In genomic region chr16:30065077-30065476, GRCm38 (mm10) we compare ENCODE assay signal across 8 mouse cellular contexts. TPM values are rescaled to one million over a fixed set of nuclear protein-coding genes. Genes with fewer than 3 reads are reported as not detected.
DNase-seq lines count a peak whose midpoint lies in the region; ATAC-seq and TF ChIP-seq lines count a peak whose summit lies in the region.

No protein-coding gene starts in this region.

- peak; percentile 62 for ATAC-seq in embryonic facial prominence, embryonic 15.5 days (ENCODE audit: insufficient number of reproducible peaks, low FRiP score, low TSS enrichment, low read depth)
- ATAC-seq in kidney, postnatal 0 days (replicated peaks; ENCODE audit: low FRiP score, low read depth), result peak; percentile 61
- ATAC-seq in liver, embryonic 12.5 days, result peak; percentile 57

- WGBS in embryonic facial prominence, embryonic 15.5 days, result under 1% methylated on average over 21 of the region's 21 CpGs
- 0% methylated on average over 21 of the region's 21 CpGs for WGBS in heart, embryonic 10.5 days
- WGBS in kidney, postnatal 0 days, result under 1% methylated on average over 21 of the region's 21 CpGs
- 1% methylated on average over 21 of the region's 21 CpGs for WGBS in liver, embryonic 12.5 days (ENCODE audit: insufficient replicate concordance)

- no peak for TF ChIP-seq CTCF in kidney, postnatal 0 days (IDR thresholded peaks at IDR 0.05; ENCODE audit: low read depth)

- peaks cover 3% of the 10 kb centered on the region; the same call in 1 of the 2 replicates for H3K27me3 ChIP-seq in embryonic facial prominence, embryonic 15.5 days
- H3K27me3 ChIP-seq in heart, embryonic 10.5 days (ENCODE audit: insufficient read depth, poor library complexity, severe bottlenecking), result 0 out of 2 replicates have a peak, but pooled peaks cover 7% of the 10 kb centered on the region
- no peaks in the 10 kb centered on the region for H3K27me3 ChIP-seq in kidney, postnatal 0 days (ENCODE audit: insufficient read depth, low read length)
- peaks cover 96% of the 10 kb centered on the region for H3K27me3 ChIP-seq in liver, embryonic 12.5 days (replicated peaks)

- H3K4me3 ChIP-seq in embryonic facial prominence, embryonic 15.5 days (replicated peaks), result peak overlapping the region; percentile 55
- peak overlapping the region; percentile 78 for H3K4me3 ChIP-seq in heart, embryonic 10.5 days
- H3K4me3 ChIP-seq in kidney, postnatal 0 days (replicated peaks; ENCODE audit: low read depth, low read length), result peak overlapping the region; percentile 77
- peak overlapping the region; percentile 60 for H3K4me3 ChIP-seq in liver, embryonic 12.5 days

- peak overlapping the region; percentile 93 for H3K4me2 ChIP-seq in embryonic facial prominence, embryonic 15.5 days (replicated peaks)
- peak overlapping the region; percentile 90 for H3K4me2 ChIP-seq in kidney, postnatal 0 days (ENCODE audit: low read length)
- peak overlapping the region; percentile 88 for H3K4me2 ChIP-seq in liver, embryonic 12.5 days

- H3K27ac ChIP-seq in embryonic facial prominence, embryonic 15.5 days (replicated peaks), result peak overlapping the region; percentile 96
- peak overlapping the region; percentile 99 for H3K27ac ChIP-seq in heart, embryonic 10.5 days
- H3K27ac ChIP-seq in kidney, postnatal 0 days, result peak overlapping the region; percentile 94
- no peak overlapping the region for H3K27ac ChIP-seq in liver, embryonic 12.5 days

- peaks cover 62% of the 10 kb centered on the region for H3K4me1 ChIP-seq in embryonic facial prominence, embryonic 15.5 days
- peaks cover 67% of the 10 kb centered on the region for H3K4me1 ChIP-seq in heart, embryonic 10.5 days
- peaks cover 24% of the 10 kb centered on the region for H3K4me1 ChIP-seq in kidney, postnatal 0 days (replicated peaks; ENCODE audit: insufficient read depth, low read length)
- peaks cover 67% of the 10 kb centered on the region for H3K4me1 ChIP-seq in liver, embryonic 12.5 days

- peak; percentile 94 for DNase-seq in 3134 (ENCODE audit: extremely low read depth, insufficient read length, low spot score)
- peak; percentile 96 for DNase-seq in adrenal gland, postnatal 10 days
- peak; percentile 97 for DNase-seq in heart, embryonic 10.5 days (ENCODE audit: low spot score)
- peak; percentile 99 for DNase-seq in kidney, postnatal 0 days (ENCODE audit: low spot score)
- peak; percentile 49 to 81 for DNase-seq in natural killer cell, adult 2 months (ENCODE audit: low spot score in 2 of 2)
- peak; percentile 70 for DNase-seq in telencephalon, adult 2 months (ENCODE audit: low read depth, low spot score)

- no peaks in the 10 kb centered on the region for H3K9me3 ChIP-seq in embryonic facial prominence, embryonic 15.5 days (replicated peaks)
- no peaks in the 10 kb centered on the region for H3K9me3 ChIP-seq in heart, embryonic 10.5 days
- no peaks in the 10 kb centered on the region for H3K9me3 ChIP-seq in kidney, postnatal 0 days (replicated peaks; ENCODE audit: low read length)
- no peaks in the 10 kb centered on the region for H3K9me3 ChIP-seq in liver, embryonic 12.5 days (replicated peaks)

- H3K9ac ChIP-seq in embryonic facial prominence, embryonic 15.5 days, result no peak overlapping the region; the same call in 1 of the 2 replicates
- peak overlapping the region; percentile 76; the same call in 1 of the 2 replicates for H3K9ac ChIP-seq in kidney, postnatal 0 days (ENCODE audit: low read depth, low read length)
- no peak overlapping the region for H3K9ac ChIP-seq in liver, embryonic 12.5 days

- H3K36me3 ChIP-seq in embryonic facial prominence, embryonic 15.5 days, result no peaks in the 10 kb centered on the region
- H3K36me3 ChIP-seq in heart, embryonic 10.5 days, result no peaks in the 10 kb centered on the region
- H3K36me3 ChIP-seq in kidney, postnatal 0 days (ENCODE audit: insufficient read depth, low read length), result no peaks in the 10 kb centered on the region
- 0 out of 2 replicates have a peak, but pooled peaks cover 3% of the 10 kb centered on the region for H3K36me3 ChIP-seq in liver, embryonic 12.5 days

RNA-seq across cellular contexts. Expression of gene Hes1, which starts 0.9 kb away (rescaled TPM):
- total RNA-seq in adrenal gland, postnatal 10 days (2021), result 10 to 100 TPM; 28.7 to 35.5 TPM
- 63.6 and 66.0 TPM in 2 replicates for polyA plus RNA-seq in embryonic facial prominence, embryonic 15.5 days (2015; fragmentation: Nextera tagmentation; extraction: Ambion mirVana)
- 25.1 and 35.2 TPM in 2 replicates for polyA plus RNA-seq in heart, embryonic 10.5 days (2016; fragmentation: Nextera tagmentation; extraction: Ambion mirVana)
- 87.1 and 102 TPM in 2 replicates for polyA plus RNA-seq in kidney, postnatal 0 days (2015; fragmentation: Nextera tagmentation; extraction: Ambion mirVana)
- polyA plus RNA-seq in liver, embryonic 12.5 days (2016; fragmentation: Nextera tagmentation; extraction: Ambion mirVana), result 12.5 and 12.7 TPM in 2 replicates
